Mouse (Mus musculus) limb, embryonic 12.5 days (tissue): Measurements from ENCODE around the gene Rala. TPM values are rescaled to one million over a fixed set of nuclear protein-coding genes. Genes with fewer than 3 reads are reported as not detected.
A peak's percentile ranks its signal among the peaks of the same experiment; 100 is the strongest.
"Not testable (repeated sequence)": the region's sequence is repeated elsewhere in the genome, so short reads cannot be mapped to it uniquely, and the experiment has no call there.

Source experiments
- ATAC-seq: fragments of 200-750 bp; cut with Nextera tagmentation; 2 replicates; pipeline ENCODE4 v1.8.0; 2017; ENCODE audit warnings: low read depth, moderate TSS enrichment; ENCODE audit not compliant: insufficient number of reproducible peaks, insufficient read depth, low FRiP score, low TSS enrichment
- H3K27ac ChIP-seq: fragments of 300-500 bp; sonication (generic); 2 replicates; pipeline ENCODE4 v1.5.1; 2016; ENCODE audit warnings: mild to moderate bottlenecking, moderate library complexity
- H3K27me3 ChIP-seq: fragments of 300-500 bp; sonication (generic); 2 replicates; pipeline ENCODE4 v1.6.1; 2016; ENCODE audit warnings: mild to moderate bottlenecking, moderate library complexity
- H3K36me3 ChIP-seq: fragments of 300-500 bp; sonication (generic); 2 replicates; pipeline ENCODE4 v1.6.1; 2016; ENCODE audit warnings: mild to moderate bottlenecking, moderate library complexity
- H3K4me1 ChIP-seq: fragments of 300-500 bp; sonication (generic); replicated peaks from 2 replicates; pipeline ENCODE4 v1.6.1; 2016
- H3K4me2 ChIP-seq: fragments of 300-500 bp; sonication (generic); 2 replicates; pipeline ENCODE4 v1.6.1; 2016; ENCODE audit warnings: mild to moderate bottlenecking, moderate library complexity
- H3K4me3 ChIP-seq: fragments of 300-500 bp; sonication (generic); replicated peaks from 2 replicates; pipeline ENCODE4 v1.5.1; 2016; ENCODE audit warnings: mild to moderate bottlenecking
- H3K9ac ChIP-seq: fragments of 300-500 bp; sonication (generic); replicated peaks from 2 replicates; pipeline ENCODE4 v1.6.1; 2016; ENCODE audit warnings: mild to moderate bottlenecking, moderate library complexity
- H3K9me3 ChIP-seq: fragments of 300-500 bp; sonication (generic); 2 replicates; pipeline ENCODE4 v1.6.1; 2016; ENCODE audit warnings: mild to moderate bottlenecking, moderate library complexity
- WGBS: fragments of 180-500 bp; shearing (Covaris S2); methylation state at CpG from one replicate; pipeline ENCODE4 v1.1.7; 2016; 5-methylcytosine and 5-hydroxymethylcytosine counted together
- polyA plus RNA-seq: library from polyadenylated mRNA; unstranded; fragments of >200 nt; fragmentation: Nextera tagmentation; extraction: Ambion mirVana; gene quantifications from 2 replicates; pipeline ENCODE4 v1.2.1, GENCODE M21; 2016

Gene Rala
- polyA plus RNA-seq, 1 experiment from 2014 or later = 107 TPM

GRCm38 (mm10) chr13:17960613-17961012 lies 16.6 kb upstream of the Rala start:
- no peaks in the 10 kb centered on the region for H3K9me3 ChIP-seq
- H3K36me3 ChIP-seq = no peaks in the 10 kb centered on the region
- 80% methylated on average over 7 of the region's 7 CpGs for WGBS
- H3K9ac ChIP-seq = no peak overlapping the region
- H3K4me3 ChIP-seq = no peak overlapping the region
- no peaks in the 10 kb centered on the region for H3K4me1 ChIP-seq
- no peak for ATAC-seq
- no peak overlapping the region for H3K27ac ChIP-seq
- H3K4me2 ChIP-seq = no peak overlapping the region
- H3K27me3 ChIP-seq = no peaks in the 10 kb centered on the region

GRCm38 (mm10) chr13:17954282-17954681 lies 10.2 kb upstream of the Rala start:
- Histone ChIP-seq H3K27ac (no peak overlapping the region), H3K9me3 (no peaks in the 10 kb centered on the region), H3K27me3 (no peaks in the 10 kb centered on the region), H3K4me2 (no peak overlapping the region), H3K4me1 (no peaks in the 10 kb centered on the region), H3K36me3 (no peaks in the 10 kb centered on the region), H3K9ac (no peak overlapping the region), H3K4me3 (no peak overlapping the region)
- no peak for ATAC-seq
- 55% methylated on average over 1 of the region's 1 CpGs for WGBS

- WGBS = 85% methylated on average over 8 of the region's 8 CpGs
- 0 out of 2 replicates have a peak, but pooled peaks have one; percentile 20 for ATAC-seq
- not testable (repeated sequence) for H3K4me3 ChIP-seq, H3K27ac ChIP-seq, H3K36me3 ChIP-seq, H3K27me3 ChIP-seq, H3K4me1 ChIP-seq, H3K9ac ChIP-seq, H3K9me3 ChIP-seq, H3K4me2 ChIP-seq
Observed at GRCm38 (mm10) chr13:17950581-17950980, 6.5 kb upstream of the Rala start.

GRCm38 (mm10) chr13:17949555-17949954 lies 5.5 kb upstream of the Rala start:
- Histone ChIP-seq H3K9ac (no peak overlapping the region), H3K36me3 (no peaks in the 10 kb centered on the region), H3K4me1 (no peaks in the 10 kb centered on the region), H3K4me2 (no peak overlapping the region), H3K4me3 (no peak overlapping the region), H3K9me3 (no peaks in the 10 kb centered on the region), H3K27me3 (no peaks in the 10 kb centered on the region), H3K27ac (no peak overlapping the region)
- no peak for ATAC-seq
- WGBS = 74% methylated on average over 18 of the region's 18 CpGs

- WGBS = under 1% methylated on average over 55 of the region's 70 CpGs
- no peaks in the 10 kb centered on the region for H3K27me3 ChIP-seq
Observed at GRCm38 (mm10) chr13:17943306-17944077, 547 bp downstream of the Rala start.

GRCm38 (mm10) chr13:17942338-17942737 lies 1.7 kb downstream of the Rala start:
- Histone ChIP-seq H3K4me3 (no peak overlapping the region), H3K36me3 (0 out of 2 replicates have a peak, but pooled peaks cover 5% of the 10 kb centered on the region), H3K9me3 (no peaks in the 10 kb centered on the region), H3K27me3 (no peaks in the 10 kb centered on the region), H3K9ac (no peak overlapping the region), H3K4me1 (peaks cover 7% of the 10 kb centered on the region), H3K27ac (no peak overlapping the region), H3K4me2 (peak overlapping the region; percentile 84)
- 70% methylated on average over 6 of the region's 6 CpGs for WGBS
- no peak for ATAC-seq

More at GRCm38 (mm10) chr13:17943306-17944077, 547 bp downstream of the Rala start:
- peak; percentile 81 for ATAC-seq
- H3K4me3 ChIP-seq = peak overlapping the region; percentile 94
- H3K9me3 ChIP-seq = no peaks in the 10 kb centered on the region
- peak overlapping the region; percentile 95 for H3K9ac ChIP-seq
- H3K4me2 ChIP-seq = peak overlapping the region; percentile 84
- 0 out of 2 replicates have a peak, but pooled peaks cover 5% of the 10 kb centered on the region for H3K36me3 ChIP-seq
- H3K27ac ChIP-seq = peak overlapping the region; percentile 90
- peaks cover 7% of the 10 kb centered on the region for H3K4me1 ChIP-seq

- no peak overlapping the region for H3K4me3 ChIP-seq
- 87% methylated on average over 1 of the region's 1 CpGs for WGBS
- H3K9ac ChIP-seq = no peak overlapping the region
- no peak overlapping the region for H3K27ac ChIP-seq
- H3K4me2 ChIP-seq = no peak overlapping the region
- H3K4me1 ChIP-seq = no peaks in the 10 kb centered on the region
- peaks cover 4% of the 10 kb centered on the region; the same call in 1 of the 2 replicates for H3K36me3 ChIP-seq
- no peaks in the 10 kb centered on the region; the same call in 1 of the 2 replicates for H3K9me3 ChIP-seq
- H3K27me3 ChIP-seq = no peaks in the 10 kb centered on the region
- no peak for ATAC-seq
Observed at GRCm38 (mm10) chr13:17907309-17907708, 36.7 kb downstream of the Rala start.

- Histone ChIP-seq H3K4me3 (no peak overlapping the region), H3K4me2 (no peak overlapping the region), H3K9me3 (no peaks in the 10 kb centered on the region), H3K9ac (no peak overlapping the region), H3K4me1 (no peaks in the 10 kb centered on the region), H3K36me3 (peaks cover 4% of the 10 kb centered on the region; the same call in 1 of the 2 replicates), H3K27me3 (no peaks in the 10 kb centered on the region), H3K27ac (no peak overlapping the region)
- 86% methylated on average over 4 of the region's 4 CpGs for WGBS
- ATAC-seq = no peak
Observed at GRCm38 (mm10) chr13:17901474-17901873, 42.6 kb downstream of the Rala start.

- H3K4me2 ChIP-seq = no peak overlapping the region
- WGBS = 85% methylated on average over 5 of the region's 5 CpGs
- no peak overlapping the region for H3K27ac ChIP-seq
Observed at GRCm38 (mm10) chr13:17900641-17901040, 43.4 kb downstream of the Rala start.

GRCm38 (mm10) chr13:17897040-17897439 lies 47.0 kb downstream of the Rala start:
- Histone ChIP-seq H3K27me3 (no peaks in the 10 kb centered on the region), H3K4me3 (no peak overlapping the region), H3K9ac (no peak overlapping the region), H3K27ac (no peak overlapping the region), H3K36me3 (peaks cover 36% of the 10 kb centered on the region), H3K4me2 (no peak overlapping the region), H3K9me3 (no peaks in the 10 kb centered on the region), H3K4me1 (no peaks in the 10 kb centered on the region)
- ATAC-seq = no peak
- 68% methylated on average over 1 of the region's 1 CpGs for WGBS

More at GRCm38 (mm10) chr13:17900641-17901040, 43.4 kb downstream of the Rala start:
- no peak overlapping the region for H3K9ac ChIP-seq
- peaks cover 9% of the 10 kb centered on the region for H3K36me3 ChIP-seq
- no peaks in the 10 kb centered on the region for H3K9me3 ChIP-seq
- no peak overlapping the region for H3K4me3 ChIP-seq
- H3K4me1 ChIP-seq = no peaks in the 10 kb centered on the region
- ATAC-seq = no peak
- no peaks in the 10 kb centered on the region for H3K27me3 ChIP-seq

GRCm38 (mm10) chr13:17891545-17891944 lies 52.5 kb downstream of the Rala start:
- Histone ChIP-seq H3K36me3 (peaks cover 84% of the 10 kb centered on the region), H3K27me3 (no peaks in the 10 kb centered on the region), H3K4me1 (no peaks in the 10 kb centered on the region), H3K9me3 (no peaks in the 10 kb centered on the region), H3K4me2 (no peak overlapping the region), H3K27ac (no peak overlapping the region), H3K9ac (no peak overlapping the region), H3K4me3 (no peak overlapping the region)
- ATAC-seq = no peak
- 90% methylated on average over 6 of the region's 6 CpGs for WGBS
